Mouse (Mus musculus) frontal cortex, postnatal 36 days (tissue): ENCODE measurements around the gene Lyrm2.

Experiments used
- DNase-seq, 2 experiments: peaks; one replicate each; pipeline ENCODE4 v3.0.0; 2022; ENCODE audit warnings: low spot score in 2 of 2

Lyrm2 gene

DNA sequence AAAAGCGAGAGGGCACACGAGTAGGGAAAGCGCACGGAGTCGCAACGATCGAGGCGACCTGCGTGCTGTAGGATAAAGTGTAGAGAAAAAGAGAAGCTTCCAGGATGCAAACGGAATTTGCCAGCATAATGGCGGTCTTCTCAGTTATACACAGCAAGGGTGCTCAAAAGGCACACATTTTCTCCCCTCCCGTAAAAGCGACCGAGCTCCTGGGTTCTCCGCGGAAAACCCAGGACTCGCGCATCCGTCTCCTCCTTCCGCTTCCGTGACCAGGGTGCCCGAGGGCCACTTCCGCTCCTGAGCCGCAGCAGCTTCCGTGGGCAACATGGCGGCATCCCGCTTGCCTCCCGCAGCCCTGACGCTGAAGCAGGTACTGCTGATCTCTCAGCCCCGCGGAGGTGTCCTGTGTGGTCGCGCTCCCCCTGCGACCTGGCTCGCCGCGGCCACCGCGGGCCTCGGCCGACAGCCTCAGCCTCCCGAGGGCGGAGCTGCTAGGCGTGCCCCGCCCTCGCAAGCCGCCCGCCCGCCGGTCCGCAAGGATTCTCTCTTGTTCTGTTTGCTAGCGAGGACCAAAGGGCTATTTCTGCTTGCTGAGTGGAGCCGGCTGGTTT lies at the start of gene Lyrm2:
Gene Lyrm2, plus strand, starts transcription at position 288 of the 611 bp plus-strand sequence.
- peak; percentile 84 to 87 for DNase-seq

DNA sequence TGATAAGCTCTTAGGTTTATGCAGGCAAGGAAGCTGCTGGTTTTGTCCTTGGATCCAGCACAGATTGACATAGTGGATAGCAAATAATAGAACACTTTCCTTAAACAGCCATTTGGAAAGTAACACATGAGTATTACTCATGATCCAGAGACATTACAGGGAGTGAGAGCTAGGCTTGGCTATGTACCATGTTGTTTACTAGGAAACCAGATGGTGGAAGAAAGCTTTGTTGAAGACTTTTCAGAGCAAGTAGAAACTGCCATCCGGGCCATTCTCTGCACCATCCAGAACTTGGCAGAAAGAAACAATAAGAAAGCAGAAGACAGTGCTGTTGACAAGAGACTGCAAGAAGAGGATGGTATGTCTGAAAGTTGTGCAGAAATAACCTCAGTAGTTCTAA lies 49.3 kb upstream of the Lyrm2 start:
- DNase-seq: peak in 1 of 2 experiments; percentile 35

DNA sequence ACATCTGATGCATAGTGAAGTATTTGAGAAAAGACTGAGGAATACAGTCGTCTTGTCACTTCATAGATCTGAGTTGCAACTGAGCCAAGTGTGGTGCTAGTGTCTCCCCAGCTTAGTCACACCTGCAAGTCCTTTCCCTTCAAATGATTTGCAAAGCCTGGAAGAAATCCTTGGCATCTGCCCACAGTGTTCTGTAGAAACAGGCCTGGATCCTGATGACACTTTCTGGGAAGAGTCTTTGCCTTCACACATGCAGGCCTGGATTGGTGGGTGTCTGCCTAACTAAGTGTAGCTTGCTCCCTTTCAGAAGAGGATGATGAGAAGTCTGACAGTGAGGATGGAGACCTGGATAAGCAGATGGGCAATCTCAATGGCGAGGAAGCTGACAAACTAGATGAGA lies 42.6 kb upstream of the Lyrm2 start:
- DNase-seq: peak; percentile 49 to 74

DNA sequence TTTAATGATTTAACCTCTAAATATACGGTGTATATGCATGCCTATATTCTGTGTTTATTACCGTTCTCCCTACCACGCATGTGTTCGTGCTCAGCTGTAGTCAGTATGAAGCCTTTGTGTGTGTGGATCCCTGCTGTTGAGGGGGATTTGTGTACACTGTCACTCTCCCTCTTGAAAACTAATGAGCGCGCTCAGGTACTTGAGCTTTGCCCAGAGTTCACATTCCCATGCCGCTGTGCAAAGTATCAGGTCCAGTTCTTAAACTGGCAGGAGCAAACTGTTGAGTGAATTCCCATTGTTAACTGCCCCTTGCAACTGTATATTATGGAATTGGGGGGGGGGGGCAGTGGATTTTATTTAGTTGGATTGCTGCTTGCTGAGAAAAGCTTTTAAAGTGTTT lies 32.6 kb upstream of the Lyrm2 start:
- no peak for DNase-seq

DNA sequence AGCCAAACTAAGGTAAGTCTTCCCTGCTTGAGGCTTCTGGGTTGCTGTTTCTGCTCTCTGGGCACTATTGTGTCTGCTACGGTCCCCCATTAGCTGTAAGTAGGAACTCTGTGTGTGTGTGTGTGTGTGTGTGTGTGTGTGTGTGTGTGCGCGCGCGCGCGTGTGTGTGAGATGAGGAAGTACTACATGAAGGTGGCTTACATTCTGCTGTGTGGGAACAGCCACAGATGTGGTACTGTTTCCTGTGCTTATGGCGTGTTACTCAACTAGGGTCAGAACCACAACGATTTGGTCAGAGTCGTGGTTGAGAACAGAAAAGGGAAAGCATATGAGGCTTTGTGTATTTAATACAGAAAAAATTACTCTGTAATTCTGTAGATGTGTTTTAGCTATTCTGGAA lies 32.0 kb upstream of the Lyrm2 start:
- DNase-seq: no peak

DNA sequence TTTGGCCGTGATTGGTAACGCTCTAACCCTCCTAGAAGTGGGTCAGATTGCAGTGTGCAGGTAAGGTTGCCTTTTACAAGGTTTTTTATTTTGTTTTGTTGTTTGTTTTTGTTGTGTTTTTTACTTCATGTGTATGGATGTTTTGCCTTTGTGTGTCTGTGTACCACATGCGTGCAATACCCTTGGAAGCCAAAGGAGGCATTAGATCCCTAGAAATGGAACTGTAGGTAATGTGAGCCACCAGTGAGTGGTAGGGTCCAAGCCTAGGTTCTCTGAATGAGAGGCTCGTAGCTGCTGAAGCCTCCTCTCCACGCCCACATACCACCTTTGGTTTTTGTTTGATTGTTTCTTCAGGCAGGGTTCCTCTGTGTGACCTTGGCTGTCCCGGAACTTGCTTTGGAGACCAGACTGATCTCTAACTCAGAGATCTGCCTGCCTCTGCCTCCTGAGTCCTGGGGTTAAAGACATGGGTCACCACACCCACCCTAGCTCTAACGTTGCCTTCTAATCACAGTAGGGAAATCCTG lies 29.7 kb upstream of the Lyrm2 start:
- DNase-seq: no peak

DNA sequence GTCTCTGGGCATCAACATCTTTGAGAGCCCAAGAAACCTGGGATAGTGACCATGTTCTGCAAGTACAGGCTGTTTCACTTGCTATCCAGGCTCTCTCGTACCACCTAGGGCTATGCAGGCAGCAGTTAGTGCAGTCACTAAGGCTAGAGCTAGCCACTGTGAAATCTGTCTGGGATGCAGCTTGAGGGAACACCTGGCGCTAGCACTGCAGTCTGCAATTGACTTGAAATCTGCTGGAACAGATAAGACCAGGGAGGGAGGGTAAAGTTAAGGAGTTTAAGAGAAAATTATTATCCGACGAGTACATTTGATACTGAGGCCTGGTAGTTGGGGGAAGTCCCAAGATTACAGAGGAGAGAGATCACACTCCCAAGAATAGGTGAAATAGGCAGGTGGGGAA lies 20.1 kb upstream of the Lyrm2 start:
- no peak for DNase-seq

GRCm38 (mm10) chr4:32787110-32787509 lies 12.9 kb upstream of the Lyrm2 start:
- DNase-seq: no peak

- DNase-seq: no peak
These were observed 11.0 kb upstream of the Lyrm2 start for GRCm38 (mm10) chr4:32789020-32789419.

DNA sequence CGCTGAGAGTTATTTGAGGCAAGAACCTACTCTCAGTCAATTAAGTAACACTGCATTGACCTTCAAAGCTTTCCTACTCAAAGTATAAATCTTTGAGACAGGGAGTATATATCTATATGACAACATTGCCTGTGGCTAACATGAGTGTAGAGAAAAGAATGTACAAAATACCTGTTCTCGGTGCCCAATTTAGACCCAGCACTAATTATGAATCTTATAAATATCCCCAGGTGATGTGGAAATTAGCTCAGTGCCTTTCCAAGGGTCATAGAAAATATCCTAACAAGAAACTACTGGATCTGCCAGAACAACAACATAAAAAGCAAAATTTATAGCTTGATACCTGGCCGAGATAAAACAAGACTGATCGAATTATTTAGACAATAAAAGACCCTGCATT lies 1.1 kb upstream of the Lyrm2 start:
- no peak for DNase-seq

GRCm38 (mm10) chr4:32800577-32801170 lies 621 bp downstream of the Lyrm2 start:
- DNase-seq: peak in 1 of 2 experiments; percentile 8

- no peak for DNase-seq
These were observed 17.4 kb downstream of the Lyrm2 start for GRCm38 (mm10) chr4:32817478-32817877.

GRCm38 (mm10) chr4:32820676-32821075 lies 20.6 kb downstream of the Lyrm2 start:
- DNase-seq: no peak

GRCm38 (mm10) chr4:32824254-32824653 lies 24.2 kb downstream of the Lyrm2 start:
- DNase-seq: no peak

DNA sequence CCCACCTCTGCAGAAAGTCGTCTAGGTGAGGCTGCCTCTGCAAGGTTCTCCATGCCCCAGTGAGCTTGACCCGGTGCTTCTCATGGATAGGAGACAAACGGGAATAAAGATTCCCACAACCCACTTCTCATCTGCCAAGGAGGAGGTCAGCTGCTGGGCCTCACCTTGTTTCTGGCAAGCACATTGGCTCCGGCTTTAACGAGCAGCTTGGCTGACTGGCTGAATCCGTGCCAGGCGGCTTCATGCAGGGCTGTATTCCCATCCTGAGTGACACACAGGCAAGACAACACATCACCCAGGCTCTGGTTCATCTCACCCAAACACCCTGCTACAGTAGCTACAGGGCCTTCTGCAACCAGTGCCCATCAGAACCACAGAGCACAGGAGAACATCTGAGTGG lies 26.9 kb downstream of the Lyrm2 start:
- DNase-seq: peak in 1 of 2 experiments; percentile 6

GRCm38 (mm10) chr4:32828385-32829077 lies 28.5 kb downstream of the Lyrm2 start:
- DNase-seq: no peak

GRCm38 (mm10) chr4:32829316-32829715 lies 29.3 kb downstream of the Lyrm2 start:
- DNase-seq: no peak

- DNase-seq: no peak
These were observed 33.6 kb downstream of the Lyrm2 start for GRCm38 (mm10) chr4:32833494-32834282.

DNA sequence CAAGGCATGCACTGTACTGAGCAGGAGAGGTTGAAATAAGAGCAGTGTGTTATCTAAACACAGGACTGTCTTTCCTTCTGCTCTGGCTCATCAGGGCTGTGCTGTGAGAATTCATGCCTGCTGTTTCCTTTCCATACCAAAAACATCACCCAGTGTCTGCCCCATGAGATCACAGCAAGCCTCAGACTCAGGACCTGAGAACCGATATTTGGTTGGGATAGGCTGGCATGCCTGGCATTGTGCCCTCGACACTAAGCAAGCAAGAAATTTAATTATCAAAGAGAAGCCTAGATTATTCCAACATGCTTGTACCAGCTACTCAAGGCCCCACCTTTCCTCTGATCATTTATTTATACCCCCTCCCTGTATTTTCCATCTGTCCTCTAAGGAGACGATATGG lies 34.5 kb downstream of the Lyrm2 start:
- no peak for DNase-seq

GRCm38 (mm10) chr4:32836071-32836470 lies 36.0 kb downstream of the Lyrm2 start:
- no peak for DNase-seq

DNA sequence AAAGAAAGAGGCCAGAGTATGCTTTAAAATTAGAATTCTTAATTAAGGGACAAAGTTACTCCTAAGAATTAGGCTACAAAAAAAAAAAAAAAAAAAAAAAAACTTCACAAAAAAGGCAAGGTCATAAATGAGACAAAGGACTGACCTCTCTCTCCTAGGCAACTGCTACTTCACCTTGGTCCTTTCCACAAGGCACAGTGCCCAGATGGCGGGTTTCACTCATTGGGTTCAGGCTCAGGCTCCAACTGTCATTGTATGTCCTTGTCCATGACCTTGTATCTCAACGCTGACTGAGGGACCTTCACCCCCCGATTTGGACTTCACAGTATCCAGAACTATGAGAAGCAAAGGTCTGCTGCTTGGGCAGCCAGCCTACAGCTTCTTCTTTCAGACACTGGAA lies 38.3 kb downstream of the Lyrm2 start:
- no peak for DNase-seq
